Mouse (Mus musculus) cerebellum, adult 2 months (tissue): ENCODE measurements around the gene Cygb.

ENCODE experiments used
- CTCF ChIP-seq: fragments of 200-500 bp; IDR thresholded peaks from 2 replicates; pipeline ENCODE4 v1.5.1; 2011; ENCODE audit warnings: low read depth, mild to moderate bottlenecking, control low read depth, low read length, moderate library complexity, borderline replicate concordance; ENCODE audit not compliant: insufficient read depth
- POLR2A ChIP-seq: fragments of 200-500 bp; IDR thresholded peaks from 2 replicates; pipeline ENCODE4 v1.6.1; 2011; ENCODE audit warnings: low read length, control low read depth, borderline replicate concordance; ENCODE audit not compliant: insufficient read depth

GRCm38 (mm10) chr11:116615735-116616437 is 38.2 kb downstream of the Cygb start:
- TF ChIP-seq POLR2A (no peak), CTCF (no peak)
